Mouse (Mus musculus) forebrain, embryonic 13.5 days (tissue): Measurements from ENCODE around the gene Srf. TPM values are rescaled to one million over a fixed set of nuclear protein-coding genes. Genes with fewer than 3 reads are reported as not detected.

Source experiments
- ATAC-seq: fragments of 200-750 bp; cut with Nextera tagmentation; 2 replicates; pipeline ENCODE4 v1.8.0; 2017
- H3K27ac ChIP-seq: fragments of 300-500 bp; sonication (generic); 2 replicates; pipeline ENCODE4 v1.5.1; 2015; ENCODE audit warnings: inconsistent platforms, mild to moderate bottlenecking, moderate library complexity
- H3K27me3 ChIP-seq: fragments of 300-500 bp; sonication (generic); 2 replicates; pipeline ENCODE4 v1.6.1; 2015; ENCODE audit warnings: mild to moderate bottlenecking, inconsistent platforms
- H3K36me3 ChIP-seq: fragments of 300-500 bp; sonication (generic); 2 replicates; pipeline ENCODE4 v1.6.1; 2015; ENCODE audit warnings: mild to moderate bottlenecking, inconsistent platforms; ENCODE audit not compliant: poor library complexity, severe bottlenecking
- H3K4me1 ChIP-seq: fragments of 300-500 bp; sonication (generic); 2 replicates; pipeline ENCODE4 v1.6.1; 2015; ENCODE audit warnings: inconsistent platforms
- H3K4me2 ChIP-seq: fragments of 300-500 bp; sonication (generic); 2 replicates; pipeline ENCODE4 v1.6.1; 2015; ENCODE audit warnings: inconsistent platforms, mild to moderate bottlenecking, moderate library complexity
- H3K4me3 ChIP-seq: fragments of 300-500 bp; sonication (generic); 2 replicates; pipeline ENCODE4 v1.5.1; 2015; ENCODE audit warnings: mild to moderate bottlenecking, inconsistent platforms
- H3K9ac ChIP-seq: fragments of 300-500 bp; sonication (generic); 2 replicates; pipeline ENCODE4 v1.6.1; 2015; ENCODE audit warnings: mild to moderate bottlenecking, inconsistent platforms
- H3K9me3 ChIP-seq: fragments of 300-500 bp; sonication (generic); replicated peaks from 2 replicates; pipeline ENCODE4 v1.6.1; 2016; ENCODE audit warnings: inconsistent platforms
- WGBS: fragments of 180-500 bp; shearing (Covaris S2); methylation state at CpG from one replicate; pipeline ENCODE4 v1.1.7; 2015; 5-methylcytosine and 5-hydroxymethylcytosine counted together
- polyA plus RNA-seq: library from polyadenylated mRNA; unstranded; fragments of >200 nt; fragmentation: Nextera tagmentation; extraction: Ambion mirVana; gene quantifications from 2 replicates; pipeline ENCODE4 v1.2.1, GENCODE M21; 2015

The Srf gene
- polyA plus RNA-seq, 1 experiment from 2014 or later = 4.2 TPM

GRCm38 (mm10) chr17:46554977-46555672, 850 bp downstream of the Srf start:
- peak overlapping the region; percentile 94 for H3K4me2 ChIP-seq
- no peaks in the 10 kb centered on the region for H3K27me3 ChIP-seq
- H3K4me3 ChIP-seq = peak overlapping the region; percentile 95
- ATAC-seq = peak; percentile 3; the same call in 1 of the 2 replicates
- H3K9ac ChIP-seq = peak overlapping the region; percentile 97
- peaks cover 22% of the 10 kb centered on the region for H3K36me3 ChIP-seq
- H3K9me3 ChIP-seq = no peaks in the 10 kb centered on the region
- under 1% methylated on average over 64 of the region's 75 CpGs for WGBS
- H3K4me1 ChIP-seq = peaks cover 38% of the 10 kb centered on the region
- peak overlapping the region; percentile 90 for H3K27ac ChIP-seq

DNA sequence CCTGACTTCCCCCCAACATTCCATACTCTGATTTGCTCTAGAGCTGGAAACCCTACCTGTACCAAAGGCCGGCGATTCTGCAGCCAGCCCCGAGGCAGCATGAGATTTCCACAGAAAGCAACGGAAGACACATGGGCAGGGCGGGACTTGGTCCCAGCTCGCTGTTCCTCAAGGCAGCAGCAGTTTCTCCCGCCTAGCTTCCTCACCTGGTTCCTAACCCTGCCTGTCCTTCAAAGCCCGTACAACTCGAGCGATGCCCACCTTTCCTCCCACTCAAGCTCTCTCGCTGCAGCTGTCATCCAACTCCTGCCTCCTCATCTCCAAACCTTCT, 1.4 kb downstream of the Srf start:
- no peaks in the 10 kb centered on the region for H3K9me3 ChIP-seq
- under 1% methylated on average over 11 of the region's 11 CpGs for WGBS
- H3K4me2 ChIP-seq = peak overlapping the region; percentile 94
- H3K36me3 ChIP-seq = peaks cover 27% of the 10 kb centered on the region
- peak overlapping the region; percentile 95 for H3K4me3 ChIP-seq
- ATAC-seq = no peak
- H3K27ac ChIP-seq = peak overlapping the region; percentile 90; the same call in 1 of the 2 replicates
- H3K4me1 ChIP-seq = peaks cover 38% of the 10 kb centered on the region
- no peaks in the 10 kb centered on the region for H3K27me3 ChIP-seq
- peak overlapping the region; percentile 97 for H3K9ac ChIP-seq

- ATAC-seq = no peak
- no peak overlapping the region for H3K27ac ChIP-seq
- H3K27me3 ChIP-seq = no peaks in the 10 kb centered on the region
- WGBS = 78% methylated on average over 3 of the region's 3 CpGs
- peak overlapping the region; percentile 95 for H3K4me3 ChIP-seq
- peaks cover 33% of the 10 kb centered on the region for H3K36me3 ChIP-seq
- peak overlapping the region; percentile 97 for H3K9ac ChIP-seq
- H3K9me3 ChIP-seq = no peaks in the 10 kb centered on the region
- H3K4me2 ChIP-seq = peak overlapping the region; percentile 94
- peaks cover 38% of the 10 kb centered on the region for H3K4me1 ChIP-seq
Measured at GRCm38 (mm10) chr17:46553926-46554325, 2.0 kb downstream of the Srf start.

GRCm38 (mm10) chr17:46553469-46553868, 2.5 kb downstream of the Srf start:
- peak overlapping the region; percentile 94 for H3K4me2 ChIP-seq
- H3K36me3 ChIP-seq = peaks cover 37% of the 10 kb centered on the region
- ATAC-seq = no peak
- peak overlapping the region; percentile 97 for H3K9ac ChIP-seq
- WGBS = 46% methylated on average over 11 of the region's 11 CpGs
- H3K4me1 ChIP-seq = peaks cover 38% of the 10 kb centered on the region
- H3K9me3 ChIP-seq = no peaks in the 10 kb centered on the region
- no peaks in the 10 kb centered on the region for H3K27me3 ChIP-seq
- peak overlapping the region; percentile 81 for H3K27ac ChIP-seq
- peak overlapping the region; percentile 95 for H3K4me3 ChIP-seq

DNA sequence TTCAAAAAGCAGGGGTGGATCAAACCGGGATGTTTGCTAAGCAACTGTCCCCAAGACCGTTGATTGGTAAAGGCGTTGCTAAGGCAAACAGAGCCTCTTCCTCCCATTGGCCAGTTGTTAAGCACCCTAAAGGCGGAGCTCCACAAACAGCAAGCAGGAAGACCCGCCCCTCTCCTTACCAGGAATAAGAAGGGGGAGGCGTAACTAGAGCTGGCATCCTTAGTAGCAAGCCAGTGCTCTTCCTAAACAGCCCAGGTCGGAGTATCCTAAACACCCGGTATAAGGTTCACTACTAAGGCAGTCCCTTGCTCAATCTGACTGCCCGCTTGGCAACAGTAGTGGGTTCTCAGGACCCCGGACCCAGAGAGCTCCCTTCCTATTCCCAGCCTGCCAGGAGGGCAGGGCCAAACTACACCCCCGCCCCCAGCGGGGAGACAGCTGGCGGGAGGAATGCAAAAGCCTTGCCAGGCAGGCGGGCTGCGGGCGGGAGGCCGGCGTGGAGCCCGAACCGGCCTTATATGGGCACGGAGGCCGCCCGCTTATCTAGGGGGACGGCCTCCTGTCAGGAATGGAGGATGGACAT, 3.0 kb downstream of the Srf start:
- H3K4me1 ChIP-seq = peaks cover 38% of the 10 kb centered on the region
- under 1% methylated on average over 24 of the region's 24 CpGs for WGBS
- ATAC-seq = peak; percentile 82
- peaks cover 43% of the 10 kb centered on the region for H3K36me3 ChIP-seq
- H3K9me3 ChIP-seq = no peaks in the 10 kb centered on the region
- H3K9ac ChIP-seq = peak overlapping the region; percentile 97
- 0 out of 2 replicates have a peak, but pooled peaks cover 1% of the 10 kb centered on the region for H3K27me3 ChIP-seq
- peak overlapping the region; percentile 81 for H3K27ac ChIP-seq
- H3K4me3 ChIP-seq = peak overlapping the region; percentile 95
- peak overlapping the region; percentile 94 for H3K4me2 ChIP-seq

- Histone ChIP-seq H3K9me3 (no peaks in the 10 kb centered on the region), H3K36me3 (peaks cover 45% of the 10 kb centered on the region), H3K4me3 (no peak overlapping the region; the same call in 1 of the 2 replicates), H3K27ac (no peak overlapping the region), H3K27me3 (peaks cover 9% of the 10 kb centered on the region), H3K4me2 (peak overlapping the region; percentile 94), H3K4me1 (peaks cover 39% of the 10 kb centered on the region), H3K9ac (0 out of 2 replicates have a peak overlapping the region, but pooled peaks have one; percentile 26)
- no peak for ATAC-seq
- 87% methylated on average over 7 of the region's 7 CpGs for WGBS
Measured at GRCm38 (mm10) chr17:46552151-46552550, 3.8 kb downstream of the Srf start.

- Histone ChIP-seq H3K4me2 (no peak overlapping the region), H3K36me3 (peaks cover 45% of the 10 kb centered on the region), H3K9ac (no peak overlapping the region), H3K4me1 (peaks cover 40% of the 10 kb centered on the region), H3K4me3 (no peak overlapping the region), H3K27me3 (peaks cover 16% of the 10 kb centered on the region), H3K9me3 (no peaks in the 10 kb centered on the region), H3K27ac (no peak overlapping the region)
- no peak for ATAC-seq
- WGBS = 96% methylated on average over 6 of the region's 6 CpGs
Measured at GRCm38 (mm10) chr17:46551369-46551768, 4.6 kb downstream of the Srf start.

DNA sequence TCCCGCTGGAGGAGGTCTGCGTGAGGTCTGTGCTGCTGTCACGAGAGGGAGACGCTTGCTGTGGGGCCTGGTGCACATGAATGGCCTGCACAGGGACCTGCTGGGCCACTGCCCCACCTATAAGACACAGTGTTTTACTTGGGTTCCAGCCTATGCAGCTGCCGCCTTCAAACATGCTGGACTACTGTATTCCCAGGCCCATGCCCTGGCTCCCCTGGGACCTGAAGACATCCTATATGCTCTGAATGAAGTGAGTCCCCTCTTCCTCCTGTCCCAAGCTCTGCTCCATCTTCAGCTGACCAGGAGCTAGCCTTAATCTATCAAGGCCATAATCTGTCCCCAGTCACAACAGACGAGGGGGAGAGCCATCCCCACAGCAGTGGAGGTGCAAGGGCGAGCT, 5.1 kb downstream of the Srf start:
- Histone ChIP-seq H3K36me3 (peaks cover 45% of the 10 kb centered on the region), H3K4me1 (peaks cover 44% of the 10 kb centered on the region), H3K9me3 (no peaks in the 10 kb centered on the region), H3K4me3 (no peak overlapping the region), H3K27me3 (peaks cover 16% of the 10 kb centered on the region), H3K9ac (no peak overlapping the region), H3K27ac (no peak overlapping the region), H3K4me2 (no peak overlapping the region)
- no peak for ATAC-seq
- 91% methylated on average over 7 of the region's 7 CpGs for WGBS

GRCm38 (mm10) chr17:46549642-46550041, 6.3 kb downstream of the Srf start:
- Histone ChIP-seq H3K36me3 (peaks cover 45% of the 10 kb centered on the region), H3K9me3 (no peaks in the 10 kb centered on the region), H3K4me3 (no peak overlapping the region), H3K27ac (no peak overlapping the region), H3K9ac (no peak overlapping the region), H3K4me1 (peaks cover 47% of the 10 kb centered on the region), H3K4me2 (no peak overlapping the region), H3K27me3 (peaks cover 16% of the 10 kb centered on the region)
- ATAC-seq = no peak
- WGBS = 93% methylated on average over 9 of the region's 9 CpGs

DNA sequence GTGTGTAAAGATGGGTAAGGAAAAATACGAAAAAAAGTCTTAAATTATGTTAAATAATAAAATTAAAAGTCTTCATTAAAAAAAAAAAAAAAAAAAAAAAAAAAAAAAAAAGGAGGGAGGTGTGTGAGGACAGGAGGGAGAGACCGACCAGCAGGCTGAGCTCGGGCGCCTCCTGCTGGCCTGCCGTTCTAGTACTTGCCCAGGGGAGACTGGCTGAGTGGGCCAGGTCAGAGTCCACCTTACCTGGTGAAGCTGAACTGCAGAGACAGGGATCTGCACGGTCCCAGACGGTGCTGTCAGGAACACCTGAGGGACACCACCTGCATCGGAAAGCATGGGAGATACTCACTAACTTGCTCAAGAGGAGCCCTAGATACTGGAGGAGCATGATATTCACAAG, 6.8 kb downstream of the Srf start:
- no peak overlapping the region for H3K27ac ChIP-seq
- WGBS = 18% methylated on average over 8 of the region's 8 CpGs
- peaks cover 45% of the 10 kb centered on the region for H3K36me3 ChIP-seq
- H3K4me2 ChIP-seq = no peak overlapping the region
- ATAC-seq = no peak
- peaks cover 42% of the 10 kb centered on the region for H3K4me1 ChIP-seq
- no peak overlapping the region for H3K9ac ChIP-seq
- no peaks in the 10 kb centered on the region for H3K9me3 ChIP-seq
- no peak overlapping the region for H3K4me3 ChIP-seq
- H3K27me3 ChIP-seq = peaks cover 16% of the 10 kb centered on the region

DNA sequence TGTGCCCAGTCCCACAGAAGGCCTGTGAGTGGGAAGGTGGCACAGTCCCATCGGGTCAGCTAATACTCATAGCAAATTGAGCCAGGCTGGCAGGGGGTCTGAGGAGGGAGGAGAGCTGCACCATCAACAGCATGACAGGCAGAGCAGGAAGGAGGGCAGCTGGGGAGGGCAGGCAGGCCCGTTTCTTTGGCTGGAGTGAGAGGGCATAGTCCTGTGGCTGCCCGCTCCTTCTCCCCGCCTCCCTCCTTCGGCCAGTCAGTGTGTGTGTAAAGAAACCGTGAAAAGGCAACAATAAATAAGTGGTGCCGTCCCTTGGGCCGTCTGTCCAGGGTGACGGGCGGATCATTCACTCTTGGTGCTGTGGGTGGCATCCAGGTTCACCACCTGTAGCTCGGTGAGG, 7.2 kb downstream of the Srf start:
- WGBS = 47% methylated on average over 11 of the region's 11 CpGs
- peaks cover 45% of the 10 kb centered on the region for H3K36me3 ChIP-seq
- peaks cover 38% of the 10 kb centered on the region for H3K4me1 ChIP-seq
- H3K9me3 ChIP-seq = no peaks in the 10 kb centered on the region
- H3K4me2 ChIP-seq = no peak overlapping the region
- H3K9ac ChIP-seq = no peak overlapping the region
- no peak overlapping the region for H3K27ac ChIP-seq
- ATAC-seq = no peak
- peaks cover 16% of the 10 kb centered on the region for H3K27me3 ChIP-seq
- no peak overlapping the region for H3K4me3 ChIP-seq

- peaks cover 30% of the 10 kb centered on the region for H3K4me1 ChIP-seq
- no peaks in the 10 kb centered on the region for H3K9me3 ChIP-seq
- no peak for ATAC-seq
- H3K4me2 ChIP-seq = no peak overlapping the region
- 16% methylated on average over 3 of the region's 3 CpGs for WGBS
- no peak overlapping the region for H3K27ac ChIP-seq
- H3K36me3 ChIP-seq = peaks cover 45% of the 10 kb centered on the region
- peaks cover 16% of the 10 kb centered on the region for H3K27me3 ChIP-seq
- H3K4me3 ChIP-seq = no peak overlapping the region
- H3K9ac ChIP-seq = no peak overlapping the region
Measured at GRCm38 (mm10) chr17:46547923-46548322, 8.1 kb downstream of the Srf start.
